Mouse (Mus musculus): ENCODE measurements around the gene Itih4.

DNA sequence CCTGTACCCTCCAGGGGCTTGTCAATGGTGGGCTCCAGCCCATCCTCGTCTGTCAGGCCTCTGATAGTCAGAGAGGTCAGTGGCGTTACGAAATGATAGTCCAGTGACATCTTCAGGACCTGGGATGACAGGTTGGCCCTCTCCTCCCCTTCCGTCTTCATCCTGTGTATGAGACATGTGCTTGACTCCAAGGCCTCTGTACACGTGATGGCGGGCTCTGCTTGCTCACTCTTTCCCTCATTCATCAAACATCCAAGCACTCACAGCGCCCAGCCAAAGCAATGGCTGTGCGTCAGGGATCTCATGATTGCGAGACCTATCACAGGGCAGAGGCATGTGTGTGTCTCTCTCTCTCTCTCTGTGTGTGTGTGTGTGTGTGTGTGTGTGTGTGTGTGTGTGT is 47.1 kb downstream of the Itih4 start:
- no peak for TF ChIP-seq CTCF (IDR thresholded peaks at IDR 0.05; ENCODE audit: insufficient read depth, low read length)
- TF ChIP-seq POLR2A (IDR thresholded peaks at IDR 0.05; ENCODE audit: borderline replicate concordance, extremely low read depth, low read depth, low read length), result no peak
